Mouse (Mus musculus) lung, embryonic 14.5 days (tissue): ENCODE results near the gene Cfap161. TPM values are rescaled to one million over a fixed set of nuclear protein-coding genes. Genes with fewer than 3 reads are reported as not detected.

Experiments
- ATAC-seq: fragments of 200-750 bp; cut with Nextera tagmentation; 2 replicates; pipeline ENCODE4 v1.8.0; 2017; ENCODE audit warnings: mild to moderate bottlenecking, moderate TSS enrichment, moderate library complexity; ENCODE audit not compliant: insufficient read depth
- DNase-seq: peaks from one replicate; pipeline ENCODE4 v3.0.0-alpha.2; 2015
- H3K27ac ChIP-seq: fragments of 300-500 bp; sonication (generic); 2 replicates; pipeline ENCODE4 v1.5.1; 2014; ENCODE audit warnings: low read depth, mild to moderate bottlenecking, moderate library complexity
- H3K27me3 ChIP-seq: fragments of 300-500 bp; sonication (generic); 2 replicates; pipeline ENCODE4 v1.6.1; 2014; ENCODE audit warnings: low read length, control low read depth; ENCODE audit not compliant: insufficient read depth
- H3K36me3 ChIP-seq: fragments of 300-500 bp; sonication (generic); 2 replicates; pipeline ENCODE4 v1.6.1; 2014; ENCODE audit warnings: control low read depth; ENCODE audit not compliant: insufficient read depth
- H3K4me1 ChIP-seq: fragments of 300-500 bp; sonication (generic); 2 replicates; pipeline ENCODE4 v1.6.1; 2014; ENCODE audit warnings: antibody characterized with exemption, control low read depth; ENCODE audit not compliant: insufficient read depth
- H3K4me2 ChIP-seq: fragments of 300-500 bp; sonication (generic); 2 replicates; pipeline ENCODE4 v1.6.1; 2014; ENCODE audit warnings: mild to moderate bottlenecking
- H3K4me3 ChIP-seq: fragments of 300-500 bp; sonication (generic); 2 replicates; pipeline ENCODE4 v1.5.1; 2014; ENCODE audit warnings: low read depth, low read length
- H3K9ac ChIP-seq: fragments of 300-500 bp; sonication (generic); 2 replicates; pipeline ENCODE4 v1.6.1; 2014
- H3K9me3 ChIP-seq: fragments of 300-500 bp; sonication (generic); 2 replicates; pipeline ENCODE4 v1.6.1; 2016; ENCODE audit warnings: low read depth, low read length, control low read depth
- CTCF ChIP-seq: IDR thresholded peaks from 2 replicates; pipeline ENCODE4 v1.5.1; 2016; ENCODE audit warnings: antibody characterized with exemption, low read depth
- WGBS: fragments of 180-500 bp; shearing (Covaris S2); extraction: QIAGEN DNeasy Blood & Tissue Kit; methylation state at CpG from one replicate; pipeline ENCODE4 v1.1.7; 2014; 5-methylcytosine and 5-hydroxymethylcytosine counted together
- polyA plus RNA-seq: library from polyadenylated mRNA; unstranded; fragments of >200 nt; fragmentation: Nextera tagmentation; extraction: Ambion mirVana; gene quantifications from 2 replicates; pipeline ENCODE4 v1.2.1, GENCODE M21; 2014

The Cfap161 gene
- polyA plus RNA-seq, 1 experiment from 2014 or later: 0.13 TPM

DNA sequence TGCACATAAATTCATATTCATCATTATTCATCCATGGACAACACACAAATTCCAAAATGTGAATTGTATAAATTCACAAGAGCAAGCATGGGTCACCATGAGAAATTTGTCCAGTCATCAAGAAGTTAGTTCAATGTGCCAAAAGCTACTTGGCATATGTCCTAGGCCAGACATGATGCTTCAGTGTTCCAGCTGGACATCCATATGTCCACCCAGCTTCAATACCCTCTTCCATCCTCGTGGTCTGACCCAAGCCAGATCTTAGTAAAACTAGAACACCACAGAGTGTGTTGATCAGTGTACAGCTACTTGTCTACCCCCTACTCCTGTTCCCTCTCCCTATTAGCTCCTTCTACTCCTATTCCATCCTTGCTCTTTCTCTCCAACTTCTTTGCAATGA, 43.6 kb downstream of the Cfap161 start:
- ATAC-seq: no peak
- no peaks in the 10 kb centered on the region for H3K9me3 ChIP-seq
- no peak for TF ChIP-seq CTCF
- no peak overlapping the region for H3K4me3 ChIP-seq
- 37% methylated on average over 1 of the region's 1 CpGs for WGBS
- H3K27me3 ChIP-seq: no peaks in the 10 kb centered on the region
- no peak overlapping the region for H3K4me2 ChIP-seq
- H3K27ac ChIP-seq: no peak overlapping the region
- H3K4me1 ChIP-seq: no peaks in the 10 kb centered on the region
- H3K9ac ChIP-seq: no peak overlapping the region
- no peaks in the 10 kb centered on the region for H3K36me3 ChIP-seq
- DNase-seq: peak; percentile 64

DNA sequence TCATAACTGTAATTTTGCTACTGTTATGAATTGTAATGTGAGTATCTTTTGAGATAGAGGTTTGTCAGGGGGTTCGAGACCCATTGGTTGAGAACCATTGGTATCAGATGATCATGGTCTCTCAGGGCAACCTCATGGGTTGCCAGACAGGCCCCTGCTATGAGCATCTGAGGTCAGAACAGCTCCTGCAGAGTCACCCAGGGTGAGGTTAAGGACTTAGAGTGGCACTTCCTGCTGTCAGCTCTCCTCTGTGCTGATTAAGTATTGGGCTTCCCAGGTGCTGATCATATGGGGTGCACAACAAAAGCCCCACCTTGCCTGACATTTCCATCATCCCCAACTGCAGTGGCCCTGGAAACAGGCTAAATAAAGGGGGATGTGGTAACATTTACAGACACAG, 46.3 kb downstream of the Cfap161 start:
- H3K9me3 ChIP-seq: no peaks in the 10 kb centered on the region
- no peak overlapping the region for H3K4me3 ChIP-seq
- H3K4me1 ChIP-seq: peaks cover 12% of the 10 kb centered on the region
- H3K9ac ChIP-seq: no peak overlapping the region
- 86% methylated on average over 1 of the region's 1 CpGs for WGBS
- no peak overlapping the region for H3K27ac ChIP-seq
- no peak for ATAC-seq
- TF ChIP-seq CTCF: no peak
- no peak for DNase-seq
- H3K27me3 ChIP-seq: no peaks in the 10 kb centered on the region
- H3K36me3 ChIP-seq: no peaks in the 10 kb centered on the region
- no peak overlapping the region for H3K4me2 ChIP-seq

DNA sequence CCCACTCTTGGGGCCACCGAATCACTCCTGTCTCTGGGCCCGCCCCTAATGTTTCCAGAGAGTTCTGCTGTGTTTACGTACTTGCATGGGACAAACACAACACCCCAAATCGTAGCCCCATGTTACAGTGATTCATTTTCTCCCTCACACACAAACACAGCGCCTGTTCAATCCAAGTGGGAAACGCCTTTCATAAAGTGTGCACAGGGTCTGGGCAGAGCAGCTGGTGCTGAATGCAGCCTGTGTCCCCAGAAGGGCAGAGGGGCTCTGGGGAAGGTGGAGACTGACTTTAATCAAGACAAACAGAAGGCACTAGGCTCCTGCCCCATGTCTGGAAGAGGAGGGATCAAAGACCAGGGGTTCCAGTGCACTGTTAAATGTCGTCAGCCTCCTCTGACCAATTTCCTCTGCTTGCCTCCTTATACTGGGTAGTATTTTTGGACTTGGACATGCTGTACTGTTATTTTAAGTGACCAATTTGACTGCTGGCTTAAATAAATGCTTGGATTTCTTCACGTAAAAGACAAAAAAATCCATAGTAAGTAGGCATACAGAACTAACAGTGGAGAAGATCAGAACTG, 48.5 kb downstream of the Cfap161 start:
- Histone ChIP-seq H3K4me2 (peak overlapping the region; percentile 54), H3K9me3 (no peaks in the 10 kb centered on the region), H3K36me3 (no peaks in the 10 kb centered on the region), H3K9ac (peak overlapping the region; percentile 27), H3K4me1 (peaks cover 12% of the 10 kb centered on the region), H3K4me3 (peak overlapping the region; percentile 16; the same call in 1 of the 2 replicates), H3K27me3 (no peaks in the 10 kb centered on the region), H3K27ac (peak overlapping the region; percentile 71)
- ATAC-seq (peak; percentile 42; the same call in 1 of the 2 replicates), DNase-seq (no peak)
- 34% methylated on average over 8 of the region's 8 CpGs for WGBS
- no peak for TF ChIP-seq CTCF

DNA sequence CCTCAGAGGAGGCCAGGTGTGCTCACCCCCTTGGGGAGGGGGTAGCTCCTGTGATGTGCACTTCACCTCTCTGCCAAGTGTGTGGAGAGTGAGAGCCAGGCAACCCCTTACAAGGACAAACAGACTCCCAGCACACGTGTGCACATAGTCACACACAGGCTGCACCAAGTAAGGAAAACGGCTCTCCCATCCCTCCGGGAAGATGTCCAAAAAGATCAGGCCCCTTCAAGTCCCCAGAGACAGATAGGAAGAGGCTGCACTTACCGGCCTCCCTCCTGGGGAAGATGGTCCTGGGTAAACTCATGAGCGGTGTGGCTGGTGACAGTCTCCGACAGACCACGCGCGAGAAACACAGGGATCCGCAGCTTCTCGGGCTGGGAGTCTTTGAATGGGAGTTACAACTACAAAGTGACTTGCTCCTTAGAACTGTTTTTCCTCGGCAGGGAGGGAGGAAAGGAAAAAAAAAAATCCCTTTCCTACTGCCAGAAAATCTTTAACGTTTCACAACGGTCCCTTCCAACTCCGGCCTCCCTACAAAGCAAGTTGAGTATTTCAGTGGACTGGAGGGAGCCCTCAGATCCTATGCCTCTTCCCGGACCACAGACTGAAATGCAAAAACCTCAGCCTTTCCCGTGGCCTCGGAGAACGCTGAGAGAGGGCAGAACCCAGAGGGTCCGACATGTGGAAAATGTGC, 49.1 kb downstream of the Cfap161 start, which contains the start of gene Il16:
Gene Il16, minus strand, starts transcription at position 314 of the 694 bp plus-strand sequence.
- H3K27ac ChIP-seq: peak within 1 kb of the TSS; percentile 71
- no peaks in the 10 kb centered on the region for H3K36me3 ChIP-seq
- H3K4me2 ChIP-seq: peak within 1 kb of the TSS; percentile 54
- H3K27me3 ChIP-seq: no peaks in the 10 kb centered on the region
- WGBS: 17% methylated on average over 20 of the region's 20 CpGs
- peak; percentile 55 for DNase-seq
- no peak for TF ChIP-seq CTCF
- no peaks in the 10 kb centered on the region for H3K9me3 ChIP-seq
- peak within 1 kb of the TSS; percentile 16 for H3K4me3 ChIP-seq
- H3K4me1 ChIP-seq: peaks cover 12% of the 10 kb centered on the region
- peak; percentile 76 for ATAC-seq
- H3K9ac ChIP-seq: peak within 1 kb of the TSS; percentile 27

DNA sequence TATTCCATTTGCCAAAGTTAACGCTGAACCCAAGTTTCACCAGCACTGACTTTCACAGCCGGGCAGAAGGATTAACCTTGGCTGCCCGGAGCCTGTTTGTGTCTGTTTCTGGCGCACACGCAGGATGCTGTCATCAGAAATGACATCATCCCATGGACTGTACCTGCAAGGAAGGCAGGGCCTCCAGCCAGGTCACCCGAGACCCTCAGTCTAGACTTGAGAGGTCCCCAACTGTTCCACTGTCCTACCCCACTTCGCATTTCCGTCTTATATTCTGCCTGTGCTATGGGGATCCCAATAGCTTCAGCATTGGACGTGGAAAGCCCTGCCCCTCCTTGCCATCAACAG, 49.6 kb downstream of the Cfap161 start:
- H3K4me2 ChIP-seq: peak overlapping the region; percentile 54
- DNase-seq: no peak

DNA sequence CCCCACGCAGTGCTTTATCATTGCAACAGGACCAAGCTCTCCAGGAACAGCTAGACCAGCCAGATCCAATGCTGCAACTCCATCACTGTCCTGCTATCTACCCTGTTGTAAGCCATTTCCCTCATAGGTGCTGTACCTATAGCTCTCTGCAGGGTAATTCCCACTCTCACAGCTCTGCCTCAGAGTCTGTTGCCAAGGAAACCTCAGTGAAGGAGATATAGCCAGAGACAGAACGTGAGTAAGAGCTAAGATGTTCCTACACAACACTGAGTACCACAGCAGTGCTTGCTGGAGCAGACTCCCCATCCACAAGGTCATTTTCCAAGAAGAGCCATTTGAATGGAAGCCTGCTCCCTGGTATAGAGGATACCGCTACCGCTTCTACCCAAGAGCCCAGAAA, 50.4 kb downstream of the Cfap161 start:
- peaks cover 17% of the 10 kb centered on the region for H3K4me1 ChIP-seq
- no peak for TF ChIP-seq CTCF
- H3K36me3 ChIP-seq: no peaks in the 10 kb centered on the region
- no peak overlapping the region for H3K4me3 ChIP-seq
- no peak overlapping the region for H3K9ac ChIP-seq
- WGBS: 79% methylated on average over 4 of the region's 4 CpGs
- H3K27ac ChIP-seq: no peak overlapping the region
- ATAC-seq (no peak), DNase-seq (no peak)
- H3K27me3 ChIP-seq: no peaks in the 10 kb centered on the region
- H3K4me2 ChIP-seq: peak overlapping the region; percentile 54; the same call in 1 of the 2 replicates
- H3K9me3 ChIP-seq: no peaks in the 10 kb centered on the region

More for the DNA sequence above, 49.6 kb downstream of the Cfap161 start:
- Histone ChIP-seq H3K4me3 (peak overlapping the region; percentile 16; the same call in 1 of the 2 replicates), H3K36me3 (no peaks in the 10 kb centered on the region), H3K4me1 (peaks cover 12% of the 10 kb centered on the region), H3K27ac (peak overlapping the region; percentile 71; the same call in 1 of the 2 replicates), H3K9me3 (no peaks in the 10 kb centered on the region), H3K27me3 (no peaks in the 10 kb centered on the region), H3K9ac (peak overlapping the region; percentile 17; the same call in 1 of the 2 replicates)
- ATAC-seq: no peak
- TF ChIP-seq CTCF: no peak
- WGBS: 52% methylated on average over 9 of the region's 9 CpGs

DNA sequence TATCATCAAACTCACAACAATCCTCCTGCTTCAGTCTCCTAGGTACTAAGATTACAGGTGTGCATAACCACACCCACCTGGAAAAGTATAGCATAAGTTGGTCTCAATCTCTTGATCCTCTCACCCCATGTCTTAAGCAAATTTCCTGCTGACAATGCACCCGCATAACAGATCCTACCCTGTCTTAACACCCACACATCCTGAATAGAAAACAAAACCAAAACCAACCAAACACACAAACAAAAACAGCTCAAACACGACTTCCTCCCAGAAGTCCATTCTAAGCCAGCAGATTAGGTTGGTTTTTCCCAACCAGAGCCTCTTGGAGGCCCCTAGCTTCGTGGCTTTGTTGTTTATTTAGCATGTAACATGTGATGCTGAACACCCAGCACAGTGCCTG, 52.0 kb downstream of the Cfap161 start:
- H3K36me3 ChIP-seq: no peaks in the 10 kb centered on the region
- no peak overlapping the region for H3K4me2 ChIP-seq
- 46% methylated on average over 3 of the region's 3 CpGs for WGBS
- no peaks in the 10 kb centered on the region for H3K9me3 ChIP-seq
- H3K9ac ChIP-seq: no peak overlapping the region
- H3K27me3 ChIP-seq: no peaks in the 10 kb centered on the region
- no peak for TF ChIP-seq CTCF
- peaks cover 23% of the 10 kb centered on the region for H3K4me1 ChIP-seq
- no peak overlapping the region for H3K4me3 ChIP-seq
- ATAC-seq: no peak
- no peak overlapping the region for H3K27ac ChIP-seq
- DNase-seq: no peak
